Mouse (Mus musculus) forebrain, embryonic 13.5 days (tissue): ENCODE data around the gene Ndufa5. TPM values are rescaled to one million over a fixed set of nuclear protein-coding genes. Genes with fewer than 3 reads are reported as not detected.

Experiments used
- ATAC-seq: fragments of 200-750 bp; cut with Nextera tagmentation; 2 replicates; pipeline ENCODE4 v1.8.0; 2017
- H3K27ac ChIP-seq: fragments of 300-500 bp; sonication (generic); 2 replicates; pipeline ENCODE4 v1.5.1; 2015; ENCODE audit warnings: inconsistent platforms, mild to moderate bottlenecking, moderate library complexity
- H3K27me3 ChIP-seq: fragments of 300-500 bp; sonication (generic); 2 replicates; pipeline ENCODE4 v1.6.1; 2015; ENCODE audit warnings: mild to moderate bottlenecking, inconsistent platforms
- H3K36me3 ChIP-seq: fragments of 300-500 bp; sonication (generic); 2 replicates; pipeline ENCODE4 v1.6.1; 2015; ENCODE audit warnings: mild to moderate bottlenecking, inconsistent platforms; ENCODE audit not compliant: poor library complexity, severe bottlenecking
- H3K4me1 ChIP-seq: fragments of 300-500 bp; sonication (generic); 2 replicates; pipeline ENCODE4 v1.6.1; 2015; ENCODE audit warnings: inconsistent platforms
- H3K4me2 ChIP-seq: fragments of 300-500 bp; sonication (generic); 2 replicates; pipeline ENCODE4 v1.6.1; 2015; ENCODE audit warnings: inconsistent platforms, mild to moderate bottlenecking, moderate library complexity
- H3K4me3 ChIP-seq: fragments of 300-500 bp; sonication (generic); 2 replicates; pipeline ENCODE4 v1.5.1; 2015; ENCODE audit warnings: mild to moderate bottlenecking, inconsistent platforms
- H3K9ac ChIP-seq: fragments of 300-500 bp; sonication (generic); 2 replicates; pipeline ENCODE4 v1.6.1; 2015; ENCODE audit warnings: mild to moderate bottlenecking, inconsistent platforms
- H3K9me3 ChIP-seq: fragments of 300-500 bp; sonication (generic); replicated peaks from 2 replicates; pipeline ENCODE4 v1.6.1; 2016; ENCODE audit warnings: inconsistent platforms
- WGBS: fragments of 180-500 bp; shearing (Covaris S2); methylation state at CpG from one replicate; pipeline ENCODE4 v1.1.7; 2015; 5-methylcytosine and 5-hydroxymethylcytosine counted together
- polyA plus RNA-seq: library from polyadenylated mRNA; unstranded; fragments of >200 nt; fragmentation: Nextera tagmentation; extraction: Ambion mirVana; gene quantifications from 2 replicates; pipeline ENCODE4 v1.2.1, GENCODE M21; 2015

Gene Ndufa5
- polyA plus RNA-seq, 1 experiment from 2014 or later, result 362 TPM

DNA sequence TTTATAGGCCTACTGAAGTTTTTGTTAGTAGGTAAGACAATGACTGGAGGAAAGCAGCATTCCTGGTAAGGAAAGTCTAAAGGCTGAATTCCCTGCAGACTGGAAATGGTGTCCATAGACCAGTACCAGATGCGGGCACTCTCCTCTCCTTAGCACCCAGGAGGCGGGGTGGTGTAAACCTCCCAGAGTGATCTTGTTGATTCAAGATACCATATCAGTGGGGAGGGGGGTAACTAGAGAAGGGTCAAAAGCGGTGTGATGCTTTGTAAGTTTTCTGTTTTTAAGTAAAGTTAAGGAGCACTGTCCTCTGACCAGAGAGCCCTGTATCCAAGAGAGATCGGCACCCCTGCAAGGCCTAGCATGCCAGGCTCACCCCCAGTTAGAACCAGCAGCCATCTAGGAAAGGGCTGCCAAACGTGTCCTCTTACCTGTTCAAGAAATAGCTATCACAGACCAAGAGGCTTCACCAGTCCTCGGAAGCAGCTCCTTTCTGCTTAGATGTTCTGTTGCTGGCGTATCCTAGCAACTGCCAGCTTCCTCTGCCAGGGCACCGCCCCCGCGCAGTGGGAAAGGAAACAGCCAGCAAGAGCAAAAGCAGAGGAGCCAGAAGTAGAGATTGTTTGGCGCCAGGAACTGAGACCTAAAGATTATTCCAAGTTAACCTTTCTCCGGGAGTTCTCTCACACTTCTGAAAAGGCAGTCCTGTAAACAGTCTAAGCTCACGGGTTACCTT lies 13.1 kb downstream of the Ndufa5 start, which contains the start of gene Iqub:
Gene Iqub (minus strand): TSS at position 516 of the 733 bp plus-strand sequence.
- no peak within 1 kb of the TSS for H3K4me3 ChIP-seq
- peak; percentile 93 for ATAC-seq
- peak within 1 kb of the TSS; percentile 20 for H3K4me2 ChIP-seq
- H3K9ac ChIP-seq, result no peak within 1 kb of the TSS
- peaks cover 10% of the 10 kb centered on the region for H3K4me1 ChIP-seq
- H3K27ac ChIP-seq, result no peak within 1 kb of the TSS
- no peaks in the 10 kb centered on the region for H3K27me3 ChIP-seq
- 20% methylated on average over 13 of the region's 13 CpGs for WGBS
- H3K9me3 ChIP-seq, result no peaks in the 10 kb centered on the region
- peaks cover 20% of the 10 kb centered on the region for H3K36me3 ChIP-seq

DNA sequence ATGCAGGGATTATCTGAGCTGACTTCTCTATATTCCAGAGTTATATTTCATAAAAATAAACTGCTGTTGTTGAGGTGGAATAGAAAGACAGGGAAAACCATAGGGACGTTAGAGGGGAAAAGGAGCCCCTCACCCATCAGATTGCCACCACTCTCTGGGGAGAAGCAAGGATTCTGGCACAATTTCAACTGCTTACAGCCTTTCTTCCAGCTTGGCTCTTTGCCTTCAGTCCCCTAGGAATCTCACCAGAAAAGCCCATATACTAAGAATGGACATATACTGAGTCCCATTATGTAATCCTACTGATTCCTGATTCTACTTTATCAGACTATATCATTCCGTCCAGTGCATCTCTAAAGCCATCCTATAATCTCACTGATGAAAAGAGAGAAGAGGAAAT lies 23.7 kb downstream of the Ndufa5 start:
- ATAC-seq, result no peak
- WGBS, result 77% methylated on average over 2 of the region's 2 CpGs

DNA sequence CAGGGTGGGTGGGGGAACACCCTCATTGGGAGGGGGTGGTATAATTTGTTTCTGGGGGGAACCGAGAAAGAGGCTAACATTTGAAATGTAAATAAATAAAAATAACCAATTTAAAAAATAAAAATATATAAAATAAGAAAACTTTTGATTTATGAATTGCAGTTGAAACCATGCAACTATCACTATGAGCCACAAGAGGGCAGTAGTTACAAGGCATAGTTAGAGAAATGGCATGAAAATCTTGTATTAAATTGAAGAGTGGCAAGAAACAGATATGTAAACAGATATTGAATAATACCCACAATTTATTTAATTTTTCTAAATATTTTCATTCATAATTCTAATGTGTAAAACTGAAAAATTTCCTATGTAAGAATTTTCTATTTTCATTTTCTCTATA lies 37.5 kb downstream of the Ndufa5 start:
- no peak for ATAC-seq
- WGBS, result 8% methylated on average over 1 of the region's 1 CpGs

More for the DNA sequence above, 23.7 kb downstream of the Ndufa5 start:
- H3K36me3 ChIP-seq, result no peaks in the 10 kb centered on the region
- no peak overlapping the region for H3K4me2 ChIP-seq
- H3K4me1 ChIP-seq, result no peaks in the 10 kb centered on the region
- no peaks in the 10 kb centered on the region for H3K9me3 ChIP-seq
- H3K4me3 ChIP-seq, result no peak overlapping the region
- no peak overlapping the region for H3K27ac ChIP-seq
- H3K9ac ChIP-seq, result no peak overlapping the region
- no peaks in the 10 kb centered on the region for H3K27me3 ChIP-seq

DNA sequence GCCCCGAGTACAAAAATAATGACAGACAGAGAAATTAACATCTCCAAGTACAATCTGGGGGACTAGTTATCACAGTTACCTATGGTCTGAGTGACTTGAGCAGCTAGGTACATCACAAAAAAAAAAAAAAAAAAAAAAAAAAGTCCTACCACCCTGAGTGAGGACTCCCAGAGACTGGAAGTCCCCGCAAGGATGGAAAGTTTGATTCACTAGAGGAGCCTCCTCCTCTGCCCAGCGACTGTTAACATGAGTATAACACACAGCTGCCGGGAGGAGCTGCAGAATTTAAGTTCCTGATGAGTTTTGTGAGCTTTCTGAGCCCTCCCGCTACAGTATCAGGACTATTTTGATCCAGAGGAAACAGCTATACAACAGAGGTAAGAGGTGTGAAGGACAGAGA lies 41.3 kb downstream of the Ndufa5 start:
- H3K27me3 ChIP-seq, result no peaks in the 10 kb centered on the region
- H3K4me3 ChIP-seq, result no peak overlapping the region
- WGBS, result 78% methylated on average over 5 of the region's 5 CpGs
- H3K4me2 ChIP-seq, result no peak overlapping the region
- no peak for ATAC-seq
- no peak overlapping the region for H3K27ac ChIP-seq
- H3K36me3 ChIP-seq, result no peaks in the 10 kb centered on the region
- no peaks in the 10 kb centered on the region for H3K9me3 ChIP-seq
- no peaks in the 10 kb centered on the region for H3K4me1 ChIP-seq
- no peak overlapping the region for H3K9ac ChIP-seq

More for the DNA sequence above, 37.5 kb downstream of the Ndufa5 start:
- Histone ChIP-seq H3K27me3 (no peaks in the 10 kb centered on the region), H3K4me2 (no peak overlapping the region), H3K4me3 (no peak overlapping the region), H3K4me1 (no peaks in the 10 kb centered on the region), H3K9ac (no peak overlapping the region), H3K27ac (no peak overlapping the region), H3K9me3 (no peaks in the 10 kb centered on the region), H3K36me3 (no peaks in the 10 kb centered on the region)

DNA sequence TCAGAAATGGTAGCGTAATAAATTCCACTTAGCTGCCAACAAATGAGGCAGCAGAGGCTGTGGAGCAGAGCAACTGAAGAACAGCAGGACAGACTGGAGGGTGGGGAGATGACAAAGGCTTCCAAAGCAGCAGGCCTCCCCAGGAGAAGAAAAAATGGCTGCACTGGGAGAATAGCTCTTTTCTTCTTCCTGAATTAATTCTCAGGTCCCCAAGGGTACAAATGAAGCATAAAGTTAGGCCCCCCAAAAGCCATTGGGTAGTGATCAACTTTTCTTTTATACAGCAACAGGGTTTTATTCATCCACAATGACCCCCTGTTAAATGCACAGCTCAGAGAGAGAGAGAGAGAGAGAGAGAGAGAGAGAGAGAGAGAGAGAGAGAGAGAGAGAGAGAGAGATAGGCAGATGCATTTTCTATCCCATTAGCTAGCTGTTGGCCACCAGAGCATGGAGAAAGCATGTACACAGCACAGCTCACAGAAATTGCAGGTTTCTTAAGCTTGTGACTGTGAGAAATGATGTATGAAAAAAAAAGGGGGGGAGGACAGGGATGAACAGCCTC lies 57.2 kb downstream of the Ndufa5 start:
- ATAC-seq, result peak; percentile 77
- Histone ChIP-seq H3K27me3 (no peaks in the 10 kb centered on the region), H3K4me3 (no peak overlapping the region), H3K36me3 (no peaks in the 10 kb centered on the region), H3K27ac (no peak overlapping the region), H3K9me3 (no peaks in the 10 kb centered on the region), H3K4me1 (peaks cover 8% of the 10 kb centered on the region), H3K9ac (no peak overlapping the region), H3K4me2 (no peak overlapping the region)
- 3% methylated on average over 1 of the region's 1 CpGs for WGBS

DNA sequence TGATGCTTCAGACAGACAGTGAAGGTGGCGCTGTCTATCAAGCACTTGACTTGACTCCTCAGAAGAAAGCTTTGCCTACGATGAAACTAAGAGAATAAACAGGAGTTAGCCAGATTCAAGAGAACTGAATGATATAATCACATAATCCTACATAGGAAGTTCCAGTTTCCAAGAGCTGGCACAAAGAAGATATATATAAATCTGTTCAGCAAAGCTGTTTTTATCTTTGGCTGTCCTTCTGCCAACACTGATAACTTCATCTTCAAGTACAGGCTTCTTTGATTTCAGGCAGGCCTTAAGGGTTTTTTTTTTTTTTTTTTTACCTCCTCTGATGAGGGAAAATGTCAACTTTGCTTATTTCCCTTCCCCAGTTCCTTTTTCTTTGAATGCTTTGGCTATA lies 57.7 kb downstream of the Ndufa5 start:
- Histone ChIP-seq H3K27ac (no peak overlapping the region), H3K4me1 (peaks cover 8% of the 10 kb centered on the region), H3K36me3 (no peaks in the 10 kb centered on the region), H3K4me2 (no peak overlapping the region), H3K27me3 (no peaks in the 10 kb centered on the region), H3K9me3 (no peaks in the 10 kb centered on the region), H3K4me3 (no peak overlapping the region), H3K9ac (no peak overlapping the region)
- peak; percentile 36; the same call in 1 of the 2 replicates for ATAC-seq
- WGBS, result 76% methylated on average over 2 of the region's 2 CpGs

Other genes starting within 250 kb of the Ndufa5 start
- gene Iqub, start 12.9 kb downstream of the Ndufa5 start, polyA plus RNA-seq, result 0.80 and 1.5 TPM in 2 replicates
- not detected in 2 replicates for gene Asb15, start 131 bp upstream of the Ndufa5 start, polyA plus RNA-seq
- not detected in 2 replicates for gene Lmod2, start 69.7 kb upstream of the Ndufa5 start, polyA plus RNA-seq
- gene Wasl, start 137.0 kb upstream of the Ndufa5 start, polyA plus RNA-seq, result 70.8 and 76.9 TPM in 2 replicates
- not detected in 2 replicates for gene Hyal6, start 205.2 kb upstream of the Ndufa5 start, polyA plus RNA-seq
- not detected in 2 replicates for gene Hyal4, start 220.3 kb upstream of the Ndufa5 start, polyA plus RNA-seq